Mouse (Mus musculus): ENCODE data around the gene Pigv. TPM values are rescaled to one million over a fixed set of nuclear protein-coding genes. Genes with fewer than 3 reads are reported as not detected.
A peak's percentile ranks its signal among the peaks of the same experiment; 100 is the strongest.
"Not testable (repeated sequence)": the region's sequence is repeated elsewhere in the genome, so short reads cannot be mapped to it uniquely, and the experiment has no call there.

The Pigv gene
- total RNA-seq, 2 experiments from 2014 or later = 7.9 to 9.6 TPM

GRCm38 (mm10) chr4:133673666-133674330, 1.4 kb upstream of the Pigv start:
- peak in 1 of 2 experiments; percentile 29 for DNase-seq (ENCODE audit: extremely low spot score in 1 of 2, low spot score in 1 of 2)

- DNase-seq (ENCODE audit: extremely low spot score in 1 of 2, low spot score in 1 of 2) = no peak
Measured at GRCm38 (mm10) chr4:133672845-133673647, 599 bp upstream of the Pigv start.

GRCm38 (mm10) chr4:133671184-133671880, 1.1 kb downstream of the Pigv start:
- peak; percentile 69 to 89 for DNase-seq (ENCODE audit: extremely low spot score in 1 of 2, low spot score in 1 of 2)

- DNase-seq (ENCODE audit: extremely low spot score in 1 of 2, low spot score in 1 of 2) = no peak
Measured at GRCm38 (mm10) chr4:133669652-133670210, 2.7 kb downstream of the Pigv start.

GRCm38 (mm10) chr4:133668537-133668936, 3.9 kb downstream of the Pigv start:
- no peak for DNase-seq (ENCODE audit: extremely low spot score in 1 of 2, low spot score in 1 of 2)

- DNase-seq (ENCODE audit: extremely low spot score in 1 of 2, low spot score in 1 of 2) = no peak
Measured at GRCm38 (mm10) chr4:133666199-133666598, 6.2 kb downstream of the Pigv start.

- no peak for DNase-seq (ENCODE audit: extremely low spot score in 1 of 2, low spot score in 1 of 2)
Measured at GRCm38 (mm10) chr4:133665118-133665517, 7.3 kb downstream of the Pigv start.

- DNase-seq (ENCODE audit: extremely low spot score in 1 of 2, low spot score in 1 of 2) = no peak
Measured at GRCm38 (mm10) chr4:133662945-133663344, 9.5 kb downstream of the Pigv start.

GRCm38 (mm10) chr4:133662421-133662820, 10.0 kb downstream of the Pigv start:
- no peak for DNase-seq (ENCODE audit: extremely low spot score in 1 of 2, low spot score in 1 of 2)

- peak; percentile 71 to 73 for DNase-seq (ENCODE audit: extremely low spot score in 1 of 2, low spot score in 1 of 2)
Measured at GRCm38 (mm10) chr4:133660193-133661155, 12.0 kb downstream of the Pigv start.

GRCm38 (mm10) chr4:133659497-133660192, 12.8 kb downstream of the Pigv start:
- no peak for DNase-seq (ENCODE audit: extremely low spot score in 1 of 2, low spot score in 1 of 2)

GRCm38 (mm10) chr4:133658729-133659128, 13.7 kb downstream of the Pigv start:
- no peak for DNase-seq (ENCODE audit: extremely low spot score in 1 of 2, low spot score in 1 of 2)

- DNase-seq (ENCODE audit: extremely low spot score in 1 of 2, low spot score in 1 of 2) = no peak
Measured at GRCm38 (mm10) chr4:133657829-133658458, 14.5 kb downstream of the Pigv start.

GRCm38 (mm10) chr4:133656997-133657396, 15.4 kb downstream of the Pigv start:
- DNase-seq (ENCODE audit: extremely low spot score in 1 of 2, low spot score in 1 of 2) = no peak

- no peak for DNase-seq (ENCODE audit: extremely low spot score in 1 of 2, low spot score in 1 of 2)
Measured at GRCm38 (mm10) chr4:133656294-133656693, 16.2 kb downstream of the Pigv start.

GRCm38 (mm10) chr4:133654070-133654469, 18.4 kb downstream of the Pigv start:
- not testable (repeated sequence) for DNase-seq (ENCODE audit: extremely low spot score in 1 of 2, low spot score in 1 of 2)

GRCm38 (mm10) chr4:133652746-133653145, 19.7 kb downstream of the Pigv start:
- no peak for DNase-seq (ENCODE audit: extremely low spot score in 1 of 2, low spot score in 1 of 2)

GRCm38 (mm10) chr4:133651986-133652385, 20.5 kb downstream of the Pigv start:
- DNase-seq (ENCODE audit: extremely low spot score in 1 of 2, low spot score in 1 of 2) = no peak

- DNase-seq (ENCODE audit: extremely low spot score in 1 of 2, low spot score in 1 of 2) = no peak
Measured at GRCm38 (mm10) chr4:133651445-133651844, 21.0 kb downstream of the Pigv start.

Measured in layer of hippocampus, postnatal 25 days (tissue).